Mouse (Mus musculus): ENCODE data around the gene Sorl1.

GRCm38 (mm10) chr9:41993821-41994220 lies 130.3 kb downstream of the Sorl1 start:
- TF ChIP-seq POLR2A (IDR thresholded peaks at IDR 0.05; ENCODE audit: low read depth, low read length) (no peak), CTCF (conservative IDR thresholded peaks at IDR 0.05; ENCODE audit: insufficient read depth, insufficient read length, low read depth, low read length) (no peak)

All from kidney, adult 2 months (tissue).